Mouse (Mus musculus) cerebellum, adult (tissue): Measurements from ENCODE around the gene 1700056E22Rik.

ENCODE experiments used
- ATAC-seq: cut with Nextera tagmentation; 2 replicates; pipeline ENCODE4 v1.9.2; 2017; ENCODE audit warnings: mild to moderate bottlenecking, moderate library complexity, mixed read lengths; ENCODE audit not compliant: insufficient number of reproducible peaks, low FRiP score, low TSS enrichment

Gene 1700056E22Rik

DNA sequence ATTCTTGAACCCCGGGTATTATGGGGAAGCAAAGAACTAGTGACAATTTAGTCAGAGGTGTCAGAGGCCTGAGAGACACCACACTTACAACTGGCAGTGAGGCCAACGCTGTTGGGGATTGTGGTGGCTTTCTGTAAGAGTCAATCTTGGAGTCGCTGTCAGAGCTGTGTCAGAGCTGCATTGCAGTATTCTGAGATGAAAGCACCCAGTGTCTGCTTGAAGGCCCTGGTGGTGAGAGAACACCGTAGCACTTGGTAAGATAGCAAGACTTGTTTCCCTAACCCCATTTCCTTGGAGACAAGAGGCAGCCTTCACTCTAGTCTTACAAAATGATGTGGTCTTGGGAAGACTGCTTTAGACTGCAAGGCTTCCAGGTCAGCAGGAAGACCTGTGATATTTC lies 18.2 kb upstream of the 1700056E22Rik start:
- peak; percentile 29 for ATAC-seq

DNA sequence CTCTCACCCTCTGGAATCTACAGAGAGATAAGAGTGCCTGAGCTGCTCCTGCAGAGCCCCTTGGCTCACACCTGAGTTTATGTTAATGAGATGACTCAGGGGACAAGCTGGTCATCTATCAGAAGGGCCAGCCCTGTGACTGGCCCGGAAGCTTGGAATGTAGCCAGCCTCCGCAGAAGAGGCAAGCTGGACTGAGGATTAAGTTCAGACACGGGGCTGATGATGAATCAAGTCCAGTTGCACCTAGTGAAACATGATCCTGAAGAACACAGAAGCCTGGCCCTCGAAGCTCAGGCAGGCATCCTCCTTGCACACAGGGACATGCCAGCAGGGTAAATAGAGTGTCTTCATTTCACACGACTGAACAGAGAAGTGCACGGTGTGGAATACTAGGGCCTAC lies 17.7 kb upstream of the 1700056E22Rik start:
- ATAC-seq: peak; percentile 71

DNA sequence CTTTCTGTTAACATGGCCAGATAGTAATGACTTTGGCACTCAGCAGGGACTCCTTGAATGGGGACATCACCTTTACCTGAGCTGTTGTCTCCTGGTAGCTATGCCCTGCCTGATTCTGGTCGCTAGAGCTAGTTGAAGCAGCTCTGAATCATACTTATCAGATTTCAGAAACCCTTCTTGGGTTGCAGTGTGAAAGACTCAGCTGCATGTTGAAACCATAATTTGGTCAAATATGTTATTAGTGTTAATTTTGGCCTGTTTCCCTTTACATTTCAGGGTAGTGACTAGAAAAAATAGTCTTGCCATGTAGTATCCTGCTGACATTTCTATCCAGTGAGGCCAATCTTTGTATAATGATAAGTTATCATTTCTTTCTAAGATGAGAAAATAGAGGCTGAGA lies 17.2 kb upstream of the 1700056E22Rik start:
- no peak for ATAC-seq

DNA sequence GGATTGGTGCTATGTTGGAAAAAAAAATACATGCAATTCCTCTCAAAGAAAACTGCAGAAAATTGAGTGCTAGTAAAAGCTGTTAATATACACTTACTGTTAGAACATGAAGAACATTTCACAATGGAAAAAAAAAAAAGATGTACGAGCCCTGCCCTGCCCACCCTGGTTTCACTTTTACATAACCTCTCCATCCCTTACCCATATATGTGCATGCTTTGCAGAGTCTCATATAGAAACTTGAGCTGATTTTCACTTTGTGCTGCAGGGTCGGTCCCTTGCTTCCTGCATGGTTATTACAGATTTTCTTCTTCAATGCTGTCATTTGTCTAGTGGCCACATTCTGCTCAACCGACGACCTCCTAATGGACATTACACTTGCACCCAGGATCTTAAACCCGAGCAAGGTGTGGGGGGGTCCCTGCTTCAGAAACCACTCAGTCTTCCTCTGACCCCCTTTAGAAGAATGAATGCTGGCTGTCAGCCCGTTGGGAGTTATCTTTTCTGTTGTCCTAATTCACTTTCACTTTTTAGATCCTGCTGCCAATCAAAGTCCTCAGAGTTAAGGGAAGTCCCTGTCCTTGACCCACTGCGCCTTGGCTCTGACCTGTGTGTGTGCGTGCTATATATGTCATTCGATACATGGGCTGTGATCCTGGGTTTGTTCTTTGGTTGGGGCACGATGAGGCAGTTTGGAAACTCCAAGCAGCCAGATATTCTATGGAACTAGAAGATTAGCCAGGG lies 14.7 kb upstream of the 1700056E22Rik start:
- ATAC-seq: no peak

DNA sequence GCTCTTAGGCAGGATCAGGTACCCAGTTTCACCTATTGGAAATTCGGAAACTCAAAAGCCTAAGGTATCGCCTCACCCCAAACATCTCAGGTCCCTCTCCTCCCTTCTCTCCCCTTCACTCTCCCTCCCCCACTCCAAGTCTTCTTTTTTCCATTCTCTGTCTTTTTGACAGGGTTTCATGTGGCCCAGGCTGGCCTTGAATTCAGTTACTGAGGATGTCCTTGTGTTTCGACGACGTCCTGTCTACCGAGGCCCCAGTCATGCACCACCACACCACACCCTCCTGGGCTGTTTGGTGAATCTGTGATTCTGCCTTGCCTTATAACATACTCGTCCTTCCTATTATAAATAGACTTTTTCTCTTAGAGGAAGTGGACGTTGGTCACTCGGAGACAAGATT lies 13.7 kb upstream of the 1700056E22Rik start:
- no peak for ATAC-seq

DNA sequence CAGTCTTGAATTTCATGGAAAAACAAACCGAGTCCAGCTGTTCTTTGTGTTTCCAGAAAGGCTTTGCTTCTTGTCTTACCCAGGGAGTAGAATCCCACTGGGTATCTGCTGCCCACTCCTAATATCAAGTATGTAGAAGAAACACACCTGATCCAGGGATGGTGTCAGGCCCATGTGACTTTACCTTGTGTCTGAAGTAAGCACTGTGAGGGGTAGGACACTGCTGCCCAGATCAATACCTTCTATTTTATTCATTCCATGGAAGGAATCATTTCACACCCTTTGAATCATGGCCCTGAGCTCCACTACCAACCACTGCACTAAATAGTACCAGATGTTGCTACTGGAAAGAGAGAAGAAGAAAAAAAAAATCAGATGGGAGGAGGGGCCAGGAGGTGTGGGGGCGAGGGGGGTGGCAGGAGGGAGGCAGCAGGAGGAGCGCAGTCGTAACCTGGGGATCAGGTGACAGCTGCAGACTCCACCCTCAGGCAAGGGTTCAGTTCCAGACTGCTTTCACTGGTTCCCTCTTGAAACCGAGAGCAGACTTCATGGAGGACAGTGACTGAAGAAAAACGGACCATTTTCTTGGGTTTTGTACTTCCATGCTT lies 12.1 kb upstream of the 1700056E22Rik start:
- no peak for ATAC-seq

DNA sequence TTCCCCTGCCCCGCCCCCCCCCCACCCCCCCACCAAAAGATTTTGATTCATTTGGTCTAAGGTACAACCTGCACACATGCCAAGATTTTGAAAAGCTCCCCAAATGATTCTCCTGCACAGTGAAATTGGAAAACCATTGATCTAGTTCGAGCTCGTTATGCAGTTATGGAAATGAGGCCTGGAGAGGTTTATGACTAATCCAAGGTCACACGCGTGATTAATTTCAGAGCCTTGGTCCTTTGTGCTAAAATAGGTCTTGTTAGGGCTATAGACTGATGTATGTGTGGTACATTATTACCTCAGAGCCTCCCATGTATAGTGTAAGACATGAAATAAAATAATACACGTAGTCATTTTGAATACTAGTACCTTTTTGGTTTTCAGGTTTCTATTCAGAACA lies 9.3 kb upstream of the 1700056E22Rik start:
- ATAC-seq: no peak

DNA sequence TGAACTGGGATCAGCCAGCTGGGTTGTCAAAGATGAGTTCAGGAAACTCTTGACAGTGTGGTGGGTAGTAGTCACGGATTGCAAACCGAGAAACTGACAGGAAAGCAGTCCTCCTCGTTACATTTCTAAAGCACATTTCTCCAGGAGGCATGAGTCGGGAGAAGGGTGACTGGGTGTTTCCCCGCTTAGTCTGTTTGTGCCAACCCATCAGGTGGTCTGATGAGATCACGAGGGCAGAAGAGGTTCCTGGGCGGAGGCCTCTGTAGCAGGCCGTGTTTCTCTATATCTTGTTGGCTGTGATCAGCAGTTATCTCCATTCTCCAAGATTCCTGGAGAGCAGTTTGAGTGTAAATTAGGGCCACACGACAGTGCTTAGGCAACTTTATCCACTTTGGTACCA lies 8.6 kb upstream of the 1700056E22Rik start:
- no peak for ATAC-seq

DNA sequence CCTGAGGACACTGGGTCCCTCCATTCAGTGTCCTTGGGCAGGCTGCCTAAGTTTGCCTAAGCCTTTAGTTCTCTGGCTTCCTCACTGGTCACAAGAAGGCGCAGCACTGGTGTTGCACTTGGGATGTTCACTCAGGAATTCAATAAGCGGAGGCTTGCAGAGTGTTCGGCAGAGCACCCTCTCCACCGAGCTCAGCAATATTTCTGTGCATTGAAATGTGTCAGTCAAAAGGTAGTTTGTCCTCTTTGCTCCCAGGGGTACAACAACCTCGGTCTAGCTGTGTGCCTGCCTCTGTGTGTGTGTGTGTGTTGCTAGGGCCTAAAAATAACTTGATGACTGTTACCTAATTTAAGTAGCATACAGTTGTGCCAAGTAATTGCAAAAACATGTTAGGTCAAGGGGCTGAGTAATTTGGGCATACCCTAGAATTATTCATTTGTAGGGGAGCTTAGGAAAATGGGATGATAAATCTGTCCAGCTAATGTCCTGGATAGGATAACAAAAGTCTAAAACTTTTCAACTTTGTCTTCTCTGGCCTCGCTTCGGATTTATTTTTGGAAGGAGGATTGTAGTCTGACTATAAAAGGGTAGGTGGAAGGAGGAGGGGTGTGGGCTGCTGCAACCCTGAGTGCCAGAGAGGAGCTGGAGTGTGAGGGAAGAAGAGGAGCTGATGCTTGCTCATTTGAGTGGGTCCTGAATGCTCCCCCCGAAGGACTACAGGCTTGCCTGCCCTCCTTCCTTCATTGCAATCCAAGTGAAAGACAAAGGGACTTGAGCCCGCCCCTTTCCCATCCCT lies 7.9 kb upstream of the 1700056E22Rik start:
- no peak for ATAC-seq

DNA sequence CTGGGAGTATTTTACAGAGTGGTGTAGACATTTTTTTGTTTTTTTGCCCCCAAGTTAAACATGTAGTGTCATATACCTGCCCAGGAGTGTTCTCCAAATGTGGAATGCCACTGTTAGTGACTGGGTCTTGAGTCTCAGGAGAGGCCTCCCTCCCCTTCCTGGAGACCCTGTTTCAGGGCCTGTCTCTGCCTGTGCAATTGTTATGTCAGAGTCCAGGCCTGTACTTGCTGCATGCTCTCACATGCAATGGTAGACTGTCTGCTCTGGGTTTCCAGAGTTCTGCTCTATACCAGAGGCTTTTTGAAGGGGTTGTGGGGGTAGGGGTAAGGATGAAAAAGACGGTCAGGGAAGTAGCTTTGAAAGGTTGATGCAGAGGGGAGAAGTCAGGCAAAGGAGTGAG lies 6.8 kb upstream of the 1700056E22Rik start:
- no peak for ATAC-seq

DNA sequence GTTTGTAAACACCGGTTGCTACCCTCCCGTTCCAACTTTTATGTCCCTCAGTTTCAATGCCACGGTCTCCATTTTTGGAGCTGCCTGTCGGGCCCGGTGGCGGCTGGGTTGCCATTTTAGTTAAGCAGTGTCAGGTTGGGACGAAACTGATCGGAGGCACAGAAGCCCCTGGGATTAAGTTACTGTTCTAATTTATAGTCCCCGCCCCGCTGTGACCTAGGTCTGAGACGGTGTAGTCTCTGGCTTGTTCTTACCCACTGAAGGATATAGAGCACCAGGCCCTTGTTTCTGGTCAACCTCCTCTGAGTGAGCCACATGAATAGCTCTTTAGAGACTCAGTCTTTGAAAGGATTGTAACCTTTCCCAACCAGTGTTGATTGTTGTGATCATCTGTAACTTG lies 6.1 kb upstream of the 1700056E22Rik start:
- no peak for ATAC-seq

DNA sequence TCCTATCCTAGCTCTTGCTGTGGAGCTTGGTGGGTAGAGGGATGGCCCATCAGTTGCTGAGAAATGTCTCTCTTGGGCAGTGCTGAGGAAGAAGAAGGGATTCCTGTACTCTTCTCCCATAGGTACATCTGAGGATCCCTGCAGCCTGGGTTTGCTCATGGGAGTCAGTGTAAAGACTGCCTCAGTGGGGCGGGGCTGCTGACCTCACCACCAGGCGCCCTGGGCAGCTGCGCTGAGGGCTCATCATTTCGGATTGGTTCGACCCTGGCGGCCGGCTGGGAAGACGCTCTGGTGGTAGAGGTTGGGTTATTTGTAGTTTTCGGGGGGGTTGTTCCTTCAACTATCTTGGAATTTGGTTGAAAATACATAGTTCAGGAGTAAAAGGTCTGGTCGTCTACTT lies 5.2 kb upstream of the 1700056E22Rik start:
- ATAC-seq: no peak

DNA sequence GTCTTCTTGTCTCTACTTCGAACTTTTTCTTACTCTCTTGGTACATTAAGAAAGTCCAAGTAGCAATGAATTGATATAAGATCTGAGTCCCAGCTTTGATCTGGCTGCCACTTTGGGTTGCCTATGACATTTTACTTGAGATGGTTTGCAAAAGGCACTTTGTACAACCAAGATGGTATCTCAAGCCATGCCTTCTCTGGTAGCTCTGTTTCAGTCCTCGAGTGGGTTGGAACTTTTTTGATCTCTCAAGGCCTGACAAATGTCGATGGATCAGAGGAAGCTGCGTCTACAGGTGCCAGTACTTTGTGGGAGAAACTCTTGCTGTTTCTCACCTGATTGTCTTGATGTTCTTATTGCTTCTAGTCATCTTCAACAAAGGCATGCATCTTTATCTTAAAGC lies 3.7 kb upstream of the 1700056E22Rik start:
- no peak for ATAC-seq

DNA sequence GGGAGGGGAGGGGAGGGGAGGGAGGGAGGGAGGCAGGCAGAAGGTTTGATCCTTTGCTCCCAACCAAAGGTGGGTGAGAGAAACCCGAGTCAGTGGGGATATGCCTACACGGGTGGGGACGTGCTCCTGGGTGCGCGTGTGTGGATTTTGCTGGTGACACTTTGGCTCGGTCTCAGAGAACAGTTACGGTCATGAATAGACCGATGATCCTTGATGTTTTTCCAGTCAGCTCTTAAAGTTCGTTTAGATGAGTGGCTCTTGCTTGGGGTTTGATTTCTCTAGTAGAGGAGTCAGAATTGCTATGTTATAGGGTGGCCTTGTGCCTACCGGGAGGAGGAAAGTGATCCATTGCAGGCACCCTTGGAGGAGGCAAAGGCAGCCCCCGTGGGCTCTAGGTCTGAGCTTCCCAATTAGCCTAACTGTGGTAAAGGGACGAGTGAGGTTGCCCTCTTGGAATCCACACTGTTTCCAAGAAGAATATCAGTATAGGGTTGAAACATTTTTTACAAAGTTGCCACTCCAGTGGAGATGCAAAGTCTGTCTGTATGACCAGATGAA lies 1.3 kb upstream of the 1700056E22Rik start:
- ATAC-seq: no peak

DNA sequence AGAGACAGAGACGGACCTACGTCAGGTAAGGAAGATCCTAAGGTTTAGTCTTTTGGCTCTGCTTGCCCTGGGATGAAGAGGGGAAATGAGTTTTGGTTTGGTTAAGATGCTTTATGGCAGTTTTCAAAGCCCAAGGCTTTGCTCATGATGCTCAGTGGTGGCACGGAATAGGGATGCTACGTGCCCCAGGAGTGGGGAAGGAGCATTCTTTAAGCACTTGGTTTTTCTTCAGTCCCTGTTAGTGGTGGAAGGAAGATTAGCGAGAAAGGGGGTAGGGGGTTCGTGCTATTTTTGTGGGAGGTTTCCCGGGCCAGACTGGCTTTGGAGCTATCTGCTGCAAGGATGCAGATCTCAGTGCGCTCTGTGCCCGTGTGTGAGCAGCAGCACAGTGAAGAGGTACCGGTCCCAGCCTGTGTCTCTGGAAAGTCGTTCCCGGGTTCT lies 660 bp upstream of the 1700056E22Rik start:
- ATAC-seq: no peak

DNA sequence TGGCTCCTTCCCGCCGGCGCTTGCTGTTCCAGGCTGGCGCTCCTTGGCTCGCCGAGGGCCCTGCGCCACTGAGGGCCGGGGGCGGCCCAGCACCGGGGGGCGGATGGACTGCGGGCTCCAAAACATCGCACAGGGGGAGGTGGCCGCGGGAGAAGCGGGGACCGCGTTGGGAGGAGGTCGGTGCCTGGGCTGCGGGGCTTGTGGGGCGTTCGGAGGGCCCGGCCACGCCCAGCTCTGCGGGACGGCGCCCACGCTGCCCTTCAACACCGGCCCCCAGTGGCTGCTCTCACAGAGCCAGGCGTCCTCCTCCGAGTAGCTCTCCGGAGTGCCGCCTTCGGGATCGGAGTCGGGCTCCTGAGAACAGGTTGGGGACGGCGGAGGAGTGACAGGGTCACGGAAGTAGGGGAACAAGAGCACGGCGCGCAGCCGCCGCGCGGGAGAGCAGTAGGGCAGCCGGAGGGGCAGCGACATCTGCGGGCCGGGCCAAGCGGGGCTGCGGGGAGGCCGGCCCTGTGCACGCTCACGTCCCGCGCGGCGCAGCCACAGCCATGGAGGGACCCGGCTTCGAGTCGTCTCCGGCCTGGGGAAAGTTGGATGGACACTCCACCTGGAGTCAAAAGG lies 601 bp downstream of the 1700056E22Rik start:
- ATAC-seq: peak; percentile 57

DNA sequence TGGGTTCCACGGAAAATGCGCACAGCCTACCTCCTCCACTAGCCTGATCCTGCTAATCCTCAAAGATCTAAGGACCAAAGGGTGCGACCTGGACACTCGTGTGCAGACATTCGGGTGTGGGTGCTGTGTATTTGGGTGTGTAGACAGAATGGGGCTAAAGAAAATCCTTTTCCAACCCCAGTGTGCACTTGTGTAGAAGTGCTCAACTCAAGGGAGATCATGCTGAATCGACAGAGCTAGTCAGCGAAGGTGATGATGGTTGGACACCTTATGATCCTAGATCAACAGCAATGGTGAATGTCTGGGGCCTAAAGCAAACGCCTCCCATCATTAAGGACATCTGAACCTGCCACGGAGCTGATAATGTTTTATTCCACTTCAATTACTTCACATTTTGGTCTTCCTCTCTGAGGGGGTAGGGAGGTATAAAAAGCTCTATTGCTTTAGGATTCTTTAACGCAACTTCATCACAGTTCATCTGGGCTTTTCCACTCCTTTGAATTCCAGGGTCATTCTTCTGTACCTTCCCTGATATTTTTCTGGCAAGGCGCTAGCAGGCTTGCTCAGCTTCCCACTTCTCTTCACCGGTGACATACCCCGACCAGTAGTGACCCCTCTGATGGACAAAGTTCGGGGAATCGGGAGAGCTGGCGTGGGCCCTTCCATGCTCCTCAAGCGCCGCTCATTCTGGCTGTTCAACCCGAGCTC lies 1.3 kb downstream of the 1700056E22Rik start:
- ATAC-seq: no peak; the same call in 1 of the 2 replicates

DNA sequence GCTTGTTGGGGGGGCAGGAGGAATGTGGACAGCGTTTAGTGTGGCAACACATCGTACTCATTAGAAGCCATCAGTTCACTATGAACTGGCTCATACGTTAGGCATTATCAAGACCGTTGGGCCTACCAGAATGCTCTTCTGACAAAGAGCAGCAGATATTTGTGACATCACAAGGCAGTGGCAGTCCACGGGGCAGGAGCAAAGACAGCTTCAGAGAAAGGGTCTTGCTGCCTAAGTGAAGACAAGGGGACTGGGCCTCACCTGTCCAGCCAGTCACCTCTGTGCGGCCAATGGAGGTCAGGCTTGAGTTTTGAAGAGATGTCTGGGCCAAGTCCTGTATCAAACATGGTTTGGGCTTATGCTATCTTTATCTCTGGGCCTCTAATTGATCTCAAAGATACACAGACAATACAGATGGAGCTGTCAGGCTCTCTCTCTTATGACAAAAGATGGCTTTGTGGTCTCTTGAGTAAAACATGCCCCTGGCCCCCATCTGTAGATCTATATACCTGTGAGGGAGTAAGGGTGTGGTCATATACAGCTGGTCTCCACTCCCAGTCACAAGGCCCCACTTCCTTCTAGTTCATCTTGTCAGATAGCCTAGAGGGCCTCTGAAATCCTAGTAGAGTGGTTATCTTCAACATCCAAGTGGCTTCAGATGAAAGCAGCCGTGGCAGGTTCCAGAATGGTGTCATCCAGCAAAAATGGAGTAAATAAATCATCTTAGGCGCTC lies 3.9 kb downstream of the 1700056E22Rik start:
- no peak for ATAC-seq

DNA sequence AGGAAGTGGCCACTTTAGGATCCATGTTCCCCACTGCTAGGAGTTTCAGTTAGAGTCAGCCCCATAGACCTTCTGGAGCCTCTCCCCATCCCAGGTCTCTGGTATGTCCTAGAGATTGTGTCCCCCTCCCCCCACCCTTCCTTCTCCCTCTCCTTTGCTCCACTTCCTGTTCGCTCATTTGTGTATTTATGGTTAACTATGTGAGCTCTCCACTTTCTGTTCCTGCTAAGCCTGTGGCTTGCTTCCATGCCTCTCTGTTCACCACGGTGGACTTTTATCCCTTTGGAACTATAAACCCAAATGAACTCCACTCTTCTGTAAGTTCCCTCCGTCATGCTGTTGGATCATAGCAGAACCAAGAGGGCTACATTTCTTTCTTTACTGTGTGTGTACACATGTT lies 7.1 kb downstream of the 1700056E22Rik start:
- no peak for ATAC-seq
